Mouse (Mus musculus) CD4-positive, CD25-positive, alpha-beta regulatory T cell, adult 2 months (primary cell): Measurements from ENCODE around the gene Gm47841.

Experiments
- DNase-seq: peaks from one replicate; pipeline ENCODE4 v3.0.0-alpha.2; 2012; ENCODE audit warnings: low read depth, low spot score

Gene Gm47841

GRCm38 (mm10) chr15:101047194-101047555 lies at the start of gene Gm47841:
Gene Gm47841 (minus strand): TSS chr15:101047397.
- DNase-seq, result no peak

GRCm38 (mm10) chr15:101095392-101095791 lies 48.2 kb upstream of the Gm47841 start:
- DNase-seq, result no peak

- no peak for DNase-seq
These were observed 47.8 kb upstream of the Gm47841 start for GRCm38 (mm10) chr15:101094979-101095378.

- DNase-seq, result no peak
These were observed 46.8 kb upstream of the Gm47841 start for GRCm38 (mm10) chr15:101093988-101094387.

GRCm38 (mm10) chr15:101092829-101093648 lies 45.8 kb upstream of the Gm47841 start:
- no peak for DNase-seq

- DNase-seq, result no peak
These were observed 45.1 kb upstream of the Gm47841 start for GRCm38 (mm10) chr15:101092121-101092828.

- no peak for DNase-seq
These were observed 44.4 kb upstream of the Gm47841 start for GRCm38 (mm10) chr15:101091551-101091950.

- DNase-seq, result no peak
These were observed 41.1 kb upstream of the Gm47841 start for GRCm38 (mm10) chr15:101088291-101088690.

- no peak for DNase-seq
These were observed 39.8 kb upstream of the Gm47841 start for GRCm38 (mm10) chr15:101086956-101087355.

GRCm38 (mm10) chr15:101086451-101086850 lies 39.3 kb upstream of the Gm47841 start:
- no peak for DNase-seq

GRCm38 (mm10) chr15:101084499-101084898 lies 37.3 kb upstream of the Gm47841 start:
- DNase-seq, result no peak

- no peak for DNase-seq
These were observed 35.0 kb upstream of the Gm47841 start for GRCm38 (mm10) chr15:101082236-101082635.

GRCm38 (mm10) chr15:101081035-101081548 lies 33.9 kb upstream of the Gm47841 start:
- no peak for DNase-seq

- no peak for DNase-seq
These were observed 32.9 kb upstream of the Gm47841 start for GRCm38 (mm10) chr15:101080031-101080520.

GRCm38 (mm10) chr15:101078731-101079156 lies 31.5 kb upstream of the Gm47841 start:
- DNase-seq, result peak; percentile 18

GRCm38 (mm10) chr15:101077813-101078730 lies 30.9 kb upstream of the Gm47841 start, which contains the start of gene Fignl2:
Gene Fignl2 (minus strand): TSS chr15:101078567.
- no peak for DNase-seq

GRCm38 (mm10) chr15:101077001-101077812 lies 30.0 kb upstream of the Gm47841 start:
- DNase-seq, result no peak

- no peak for DNase-seq
These were observed 29.1 kb upstream of the Gm47841 start for GRCm38 (mm10) chr15:101076071-101077000.

- no peak for DNase-seq
These were observed 28.5 kb upstream of the Gm47841 start for GRCm38 (mm10) chr15:101075656-101076055.
